Mouse (Mus musculus): ENCODE measurements around the gene Upk3b.

The Upk3b gene

GRCm38 (mm10) chr5:136038258-136039214 is at the start of gene Upk3b:
TSS of gene Upk3b (plus strand) at chr5:136038496.
- no peak for DNase-seq

DNA sequence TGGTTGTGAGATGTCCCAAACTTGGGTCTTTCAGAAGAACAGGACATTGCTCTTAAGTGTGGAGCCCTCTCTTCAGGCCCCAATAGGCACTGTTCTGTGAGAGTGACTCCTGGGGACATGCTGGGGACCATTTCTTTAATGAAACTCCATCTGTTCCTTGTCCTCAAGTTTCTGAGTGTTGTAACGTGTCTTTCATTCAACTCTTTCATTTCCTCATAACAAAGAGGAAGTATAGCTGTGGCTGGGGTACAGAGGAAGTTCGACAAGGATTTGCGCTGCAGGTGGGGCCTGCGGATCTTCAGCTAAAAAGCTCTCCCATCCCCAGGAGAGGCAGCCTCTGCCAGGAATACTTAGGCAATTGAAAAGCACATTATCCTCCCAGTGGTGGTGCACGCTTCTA is 47.7 kb upstream of the Upk3b start:
- DNase-seq: peak; percentile 41

GRCm38 (mm10) chr5:135993381-135993965 is 44.8 kb upstream of the Upk3b start:
- DNase-seq: no peak

GRCm38 (mm10) chr5:135994335-135994724 is 44.0 kb upstream of the Upk3b start:
- DNase-seq: no peak

GRCm38 (mm10) chr5:135994725-135995687 is 43.3 kb upstream of the Upk3b start, which contains the start of gene Dtx2:
TSS of gene Dtx2 (plus strand) at chr5:135994800.
- peak; percentile 93 for DNase-seq

GRCm38 (mm10) chr5:135996162-135996561 is 42.1 kb upstream of the Upk3b start:
- DNase-seq: no peak

DNA sequence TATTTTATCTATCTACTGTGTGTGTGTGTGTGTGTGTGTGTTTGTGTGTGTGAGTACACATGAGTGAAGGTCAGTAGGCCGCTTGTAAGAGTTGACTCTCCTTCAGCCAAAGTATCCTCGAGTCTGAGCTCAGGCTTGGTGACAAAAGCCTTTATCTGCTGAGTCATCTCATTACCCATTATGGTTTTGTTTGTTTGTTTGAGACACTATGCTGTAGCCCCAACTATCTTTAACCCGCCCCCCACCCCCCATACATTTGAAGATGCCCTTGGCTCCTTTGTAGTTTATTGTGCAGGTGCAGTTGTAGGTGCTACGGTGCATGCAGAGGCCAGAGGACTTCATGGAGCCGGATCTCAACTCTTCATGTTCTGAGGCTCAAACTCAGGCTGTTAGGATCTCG is 37.1 kb upstream of the Upk3b start:
- no peak for DNase-seq

DNA sequence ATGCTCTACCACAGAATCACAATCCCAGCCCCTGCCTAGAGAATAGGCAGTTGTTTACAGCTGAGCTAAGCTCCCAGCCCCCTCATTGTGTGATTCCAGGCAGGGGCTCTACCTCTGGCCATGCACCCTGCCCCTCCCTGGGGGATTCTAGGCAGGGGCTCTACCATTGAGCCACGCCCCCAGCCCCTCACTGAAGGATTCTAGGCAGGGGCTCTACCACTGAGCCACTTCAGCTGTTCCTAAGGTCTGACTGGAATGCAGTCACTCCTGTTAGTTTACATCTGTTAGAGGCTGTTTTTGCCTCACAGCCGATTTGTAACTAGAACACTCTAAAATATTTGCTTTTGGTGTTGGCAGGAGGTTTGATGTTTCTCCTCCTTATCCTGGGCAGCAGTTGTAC is 36.0 kb upstream of the Upk3b start:
- no peak for DNase-seq

- DNase-seq: peak; percentile 55
Observed at GRCm38 (mm10) chr5:136002751-136003151, 35.5 kb upstream of the Upk3b start.

GRCm38 (mm10) chr5:136004537-136004936 is 33.8 kb upstream of the Upk3b start:
- no peak for DNase-seq

- no peak for DNase-seq
Observed at GRCm38 (mm10) chr5:136007745-136008144, 30.6 kb upstream of the Upk3b start.

DNA sequence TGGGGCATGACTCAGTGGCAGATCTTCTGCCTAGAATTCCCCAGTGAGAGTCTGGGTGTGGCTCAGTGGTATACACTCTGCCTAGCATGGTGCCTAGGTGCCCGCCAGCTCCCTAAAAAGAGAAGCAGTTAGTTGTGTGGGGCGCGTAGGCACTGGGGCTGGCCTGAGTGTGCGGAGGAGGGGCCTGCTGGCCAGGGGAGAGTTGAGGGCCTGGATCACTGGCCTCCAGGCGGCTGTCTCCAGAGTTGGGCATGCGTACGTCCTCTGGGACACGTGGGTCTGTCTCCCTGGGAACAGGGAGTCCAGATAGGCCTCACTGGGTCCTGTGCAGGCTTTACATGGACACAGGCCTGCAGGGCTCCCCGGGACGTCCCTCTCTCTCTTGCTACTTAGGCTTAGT is 23.4 kb upstream of the Upk3b start:
- DNase-seq: no peak

GRCm38 (mm10) chr5:136015586-136015985 is 22.7 kb upstream of the Upk3b start:
- no peak for DNase-seq

GRCm38 (mm10) chr5:136016014-136016876 is 22.1 kb upstream of the Upk3b start:
- no peak for DNase-seq

GRCm38 (mm10) chr5:136017262-136017661 is 21.0 kb upstream of the Upk3b start:
- no peak for DNase-seq

DNA sequence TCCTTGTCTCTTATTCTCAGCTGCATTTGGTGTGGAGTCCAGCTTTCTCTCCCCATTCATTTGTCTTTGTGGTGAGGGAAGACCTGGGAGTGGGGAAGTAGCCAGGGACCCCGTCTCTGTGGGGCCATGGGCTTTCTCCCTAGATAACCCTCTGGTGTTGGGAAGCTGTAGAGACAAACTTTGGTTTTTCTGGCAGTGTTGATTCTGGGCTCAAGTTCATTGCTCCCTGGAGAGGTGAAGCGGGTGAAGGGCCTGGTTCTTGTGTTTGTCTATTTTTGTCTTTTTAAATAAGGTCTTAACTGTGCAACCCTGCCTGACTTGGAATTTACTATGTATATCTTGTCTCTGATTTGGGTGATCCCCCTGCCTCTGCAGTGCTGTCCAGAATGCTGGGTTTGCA is 19.6 kb upstream of the Upk3b start:
- no peak for DNase-seq

GRCm38 (mm10) chr5:136019907-136020306 is 18.4 kb upstream of the Upk3b start:
- peak; percentile 41 for DNase-seq

DNA sequence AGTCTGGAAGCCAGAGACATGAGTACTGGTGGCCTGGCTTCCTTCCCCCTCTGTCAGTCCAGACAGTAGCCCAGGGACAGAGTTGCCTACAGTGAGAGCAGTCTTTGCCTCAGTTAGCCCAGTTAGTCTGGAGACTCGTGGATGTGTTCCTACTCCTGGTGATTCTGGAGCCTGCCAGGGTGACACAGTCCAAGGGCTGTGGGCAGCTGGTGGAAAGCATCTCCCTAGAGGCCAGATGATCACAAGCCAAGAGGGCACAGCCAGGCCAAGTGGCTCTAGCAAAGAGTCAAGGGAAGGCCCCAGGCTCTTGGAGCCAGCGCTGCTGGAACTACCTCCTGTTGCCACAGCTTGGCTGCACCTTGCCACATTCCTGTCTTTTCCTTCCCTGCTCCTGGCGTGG is 12.6 kb upstream of the Upk3b start:
- no peak for DNase-seq

DNA sequence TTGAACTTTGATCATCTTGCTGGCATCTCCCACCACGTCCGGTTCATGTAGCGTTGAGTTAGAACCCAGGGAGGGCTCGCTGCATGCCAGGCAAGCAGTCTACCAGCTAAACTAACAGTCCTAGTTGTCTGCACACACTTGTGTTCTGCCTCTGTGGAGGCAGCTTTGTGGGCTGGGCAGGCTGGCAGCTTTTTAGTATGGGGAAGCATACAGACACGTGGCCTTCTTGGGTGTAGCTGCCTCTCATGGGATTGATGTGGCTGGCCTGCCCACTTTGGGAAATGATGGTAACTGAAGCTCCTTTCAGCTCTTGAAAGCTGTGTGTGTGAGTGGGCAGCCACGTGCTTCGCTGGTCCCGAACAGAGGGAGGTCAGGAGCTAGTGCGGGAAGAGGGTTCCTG is 11.4 kb upstream of the Upk3b start:
- no peak for DNase-seq

DNA sequence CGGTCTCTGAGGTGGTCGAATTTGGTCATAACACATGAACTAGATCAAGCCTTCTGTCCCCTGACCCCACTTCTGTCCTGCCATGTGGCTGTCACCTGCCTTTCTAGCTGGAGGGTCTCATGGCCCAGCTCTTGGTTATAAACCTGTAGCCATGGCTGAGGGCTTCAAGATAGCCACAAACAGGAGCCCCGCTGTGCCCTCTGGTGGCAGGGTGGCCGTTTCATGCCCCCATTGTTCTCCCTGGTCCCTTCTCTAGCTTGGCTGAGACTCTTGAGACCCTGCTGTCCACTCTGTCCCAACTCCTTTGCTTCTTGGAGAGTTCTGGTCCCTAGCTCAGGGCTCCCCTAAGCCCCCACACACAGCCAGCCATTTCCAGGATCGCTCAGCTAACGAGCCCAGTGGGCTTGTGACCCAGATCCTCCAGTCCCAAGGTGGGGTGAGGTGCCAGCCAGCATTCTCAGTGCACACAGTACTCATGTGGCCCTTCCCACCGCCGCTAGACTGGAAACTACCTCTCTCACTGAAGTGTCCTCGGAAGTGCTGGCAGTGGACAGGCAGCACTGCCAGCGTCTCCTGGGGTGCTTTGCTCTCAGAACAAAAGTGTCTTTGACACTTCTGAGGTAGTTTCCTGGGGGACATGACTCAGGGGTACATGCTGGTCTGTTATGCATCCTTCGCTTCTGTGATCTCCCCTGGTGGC is 10.5 kb upstream of the Upk3b start:
- peak; percentile 69 for DNase-seq

DNA sequence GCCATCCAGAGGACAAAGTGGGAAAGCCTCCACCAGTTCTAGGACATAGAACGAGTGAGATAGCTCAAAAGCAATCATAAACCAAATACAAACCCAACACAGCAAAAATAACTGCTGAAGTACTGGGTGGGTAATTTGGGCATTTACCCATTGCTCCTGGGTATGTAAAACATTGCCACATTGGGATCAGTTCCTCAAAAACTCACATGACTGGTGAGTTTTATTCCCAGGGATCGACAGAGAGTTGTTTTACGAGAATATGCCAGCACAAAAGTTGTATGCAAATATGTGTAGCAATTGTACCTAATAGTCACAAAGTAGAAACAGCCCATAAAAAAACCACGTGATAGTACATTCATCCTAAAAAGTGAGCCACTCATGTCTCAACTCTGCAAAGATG is 3.4 kb upstream of the Upk3b start:
- DNase-seq: no peak

All from thymus, postnatal 4 days (tissue).